Mouse (Mus musculus) ovary, adult 18-20 months (tissue): Measurements from ENCODE around the gene Myo16.

Source experiments
- DNase-seq: peaks from one replicate; pipeline ENCODE4 v3.0.0; 2022; ENCODE audit warnings: low spot score, mixed read lengths

The Myo16 gene

GRCm38 (mm10) chr8:10153611-10154438, at the start of gene Myo16:
Myo16 (plus strand) TSS chr8:10153911.
- no peak for DNase-seq

- DNase-seq = no peak
Observed at GRCm38 (mm10) chr8:10108516-10109271, 45.0 kb upstream of the Myo16 start.

- DNase-seq = no peak
Observed at GRCm38 (mm10) chr8:10122749-10123148, 31.0 kb upstream of the Myo16 start.

GRCm38 (mm10) chr8:10123412-10123811, 30.3 kb upstream of the Myo16 start:
- DNase-seq = no peak

GRCm38 (mm10) chr8:10125684-10126083, 28.0 kb upstream of the Myo16 start:
- no peak for DNase-seq

GRCm38 (mm10) chr8:10130513-10131414, 22.9 kb upstream of the Myo16 start:
- DNase-seq = no peak

- DNase-seq = no peak
Observed at GRCm38 (mm10) chr8:10139536-10139935, 14.2 kb upstream of the Myo16 start.

- DNase-seq = no peak
Observed at GRCm38 (mm10) chr8:10143961-10144360, 9.8 kb upstream of the Myo16 start.

GRCm38 (mm10) chr8:10151692-10152247, 1.9 kb upstream of the Myo16 start:
- DNase-seq = no peak

- DNase-seq = no peak
Observed at GRCm38 (mm10) chr8:10154439-10154745, 681 bp downstream of the Myo16 start.

- DNase-seq = no peak
Observed at GRCm38 (mm10) chr8:10155075-10155474, 1.4 kb downstream of the Myo16 start.

- DNase-seq = no peak
Observed at GRCm38 (mm10) chr8:10161106-10161505, 7.4 kb downstream of the Myo16 start.

GRCm38 (mm10) chr8:10164959-10165358, 11.2 kb downstream of the Myo16 start:
- no peak for DNase-seq

GRCm38 (mm10) chr8:10168326-10168725, 14.6 kb downstream of the Myo16 start:
- no peak for DNase-seq

- DNase-seq = no peak
Observed at GRCm38 (mm10) chr8:10169894-10170293, 16.2 kb downstream of the Myo16 start.

GRCm38 (mm10) chr8:10171321-10171720, 17.6 kb downstream of the Myo16 start:
- DNase-seq = no peak

- no peak for DNase-seq
Observed at GRCm38 (mm10) chr8:10172278-10172677, 18.6 kb downstream of the Myo16 start.

- DNase-seq = no peak
Observed at GRCm38 (mm10) chr8:10173033-10173747, 19.5 kb downstream of the Myo16 start.

GRCm38 (mm10) chr8:10174201-10174840, 20.6 kb downstream of the Myo16 start:
- DNase-seq = no peak

- DNase-seq = no peak
Observed at GRCm38 (mm10) chr8:10174841-10175680, 21.4 kb downstream of the Myo16 start.
